25 mouse cellular contexts compared by ENCODE assay signal in genomic region chr19:37999941-38000340, GRCm38 (mm10). TPM values are rescaled to one million over a fixed set of nuclear protein-coding genes. Genes with fewer than 3 reads are reported as not detected.
DNase-seq lines count a peak whose midpoint lies in the region; ATAC-seq and TF ChIP-seq lines count a peak whose summit lies in the region.
"Had no signal": no experiment of that assay in that cellular context is flagged by ENCODE, and none has a peak within 500 bp of the region (broad histone marks: within the 10 kb centered on the region; RNA-seq: fewer than 3 reads in every experiment).

No protein-coding gene starts in this region.

- H3K9ac ChIP-seq in heart, adult 2 months (ENCODE audit: low read depth, low read length) = no peak overlapping the region
- H3K9ac ChIP-seq: embryonic facial prominence, embryonic 13.5 days; embryonic facial prominence, embryonic 15.5 days; forebrain, embryonic 12.5 days had no signal

- H3K4me1 ChIP-seq in heart, adult 2 months (ENCODE audit: control insufficient read depth, insufficient read depth, low read length) = peaks cover 3% of the 10 kb centered on the region
- H3K4me1 ChIP-seq: forebrain, embryonic 10.5 days; forebrain, embryonic 12.5 days had no signal

- TF ChIP-seq CTCF in heart, adult 2 months (IDR thresholded peaks at IDR 0.05) = no peak

- no peak for ATAC-seq in frontal cortex, adult (ENCODE audit: low TSS enrichment)
- ATAC-seq: CD4-positive, CD25-positive, alpha-beta regulatory T cell, adult 4 months; forebrain, embryonic 14.5 days; forebrain, embryonic 16.5 days had no signal

- no peak for TF ChIP-seq EP300 in heart, adult 2 months (IDR thresholded peaks at IDR 0.05; ENCODE audit: insufficient read depth, low read depth, low read length)

- H3K36me3 ChIP-seq in heart, adult 2 months (ENCODE audit: control insufficient read depth, insufficient read depth, low read length) = no peaks in the 10 kb centered on the region
- H3K36me3 ChIP-seq: embryonic facial prominence, embryonic 13.5 days; embryonic facial prominence, embryonic 15.5 days; forebrain, embryonic 10.5 days; forebrain, embryonic 12.5 days had no signal

- no peak overlapping the region for H3K4me3 ChIP-seq in heart, adult 2 months
- H3K4me3 ChIP-seq: embryonic facial prominence, embryonic 13.5 days; embryonic facial prominence, embryonic 15.5 days; erythroblast, embryonic 14.5 days; forebrain, embryonic 10.5 days; forebrain, embryonic 12.5 days had no signal

- no peak overlapping the region for H3K27ac ChIP-seq in heart, adult 2 months
- H3K27ac ChIP-seq: embryonic facial prominence, embryonic 13.5 days; embryonic facial prominence, embryonic 15.5 days; forebrain, embryonic 10.5 days; forebrain, embryonic 12.5 days had no signal

- no peaks in the 10 kb centered on the region for H3K27me3 ChIP-seq in heart, adult 2 months (ENCODE audit: control insufficient read depth, insufficient read depth, low read length)
- H3K27me3 ChIP-seq: CH12.LX; embryonic facial prominence, embryonic 13.5 days; embryonic facial prominence, embryonic 15.5 days; forebrain, embryonic 12.5 days had no signal

- TF ChIP-seq POLR2A in heart, adult 2 months (IDR thresholded peaks at IDR 0.05; ENCODE audit: insufficient read depth, low read depth, low read length) = no peak

- WGBS in heart, adult 2 months = 95% methylated on average over 2 of the region's 2 CpGs

- intact Hi-C loops in heart, adult 2 months (cut with DNase I) = loop anchor here (5.0 kb wide), 1 partner anchor 52 kb away; no protein-coding TSS in a partner anchor

- no peaks in the 10 kb centered on the region for H3K79me2 ChIP-seq in heart, adult 2 months (replicated peaks; ENCODE audit: control insufficient read depth, insufficient read depth, low read length)

- peak; percentile 57 for DNase-seq in heart, adult 11 months
- no peak for DNase-seq in heart, adult 2 months
- DNase-seq in ES-CJ7 (ENCODE audit: low read depth, low spot score) (peak; percentile 39), ZHBTc4 (ENCODE audit: low read depth, low spot score) (peak; percentile 57)
- DNase-seq: adrenal gland, adult 2 months; adrenal gland, postnatal 10 days; adrenal gland, postnatal 25 days; B cell, adult 2 months; cerebellum, adult 11 months; cerebellum, adult 18-20 months; cerebellum, adult 8-10 months; cerebellum, adult 9-11 months; cerebellum, postnatal 14 days; cerebellum, postnatal 36 days; embryo, embryonic 11 days had no signal

RNA-seq across cellular contexts. Expression of gene Myof, which starts 43.4 kb away (rescaled TPM):
- total RNA-seq in heart, adult 2 months (2021) = 1 to 10 TPM; 8.4 to 8.9 TPM
- 6.2 and 6.5 TPM in 2 replicates for polyA plus RNA-seq in heart, adult 2 months (2012; rRNA removed)
- polyA plus RNA-seq: erythroblast, embryonic 14.5 days had no signal

RNA-seq across cellular contexts. Expression of gene Cep55, which starts 54.9 kb away (rescaled TPM):
- total RNA-seq in heart, adult 2 months (2021) = under 1 TPM; 0.27 to 0.44 TPM
- polyA plus RNA-seq in heart, adult 2 months (2012; rRNA removed) = 0.18 and 0.20 TPM in 2 replicates
- polyA plus RNA-seq: erythroblast, embryonic 14.5 days had no signal

Comparison
In these comparisons a context has a peak if more than half of its experiments do, and no peak if none do; other contexts are left out.
1. DNase-seq: peak in heart, adult 11 months (single experiment), ES-CJ7 (single experiment) and ZHBTc4 (single experiment); none in heart, adult 2 months (0 of 2).